In genomic region chr19:50678946-50679345, GRCm38 (mm10) we compare ENCODE assay signal across 9 mouse cellular contexts. TPM values are rescaled to one million over a fixed set of nuclear protein-coding genes. Genes with fewer than 3 reads are reported as not detected.
DNase-seq lines count a peak whose midpoint lies in the region; ATAC-seq and TF ChIP-seq lines count a peak whose summit lies in the region.
"Had no signal": no experiment of that assay in that cellular context is flagged by ENCODE, and none has a peak within 500 bp of the region (broad histone marks: within the 10 kb centered on the region; RNA-seq: fewer than 3 reads in every experiment).

No protein-coding gene starts in this region.

- 0% methylated on average over 2 of the region's 2 CpGs for WGBS in kidney, embryonic 15.5 days
- WGBS in embryonic facial prominence, embryonic 15.5 days: 0% methylated on average over 2 of the region's 2 CpGs
- 0% methylated on average over 2 of the region's 2 CpGs for WGBS in intestine, embryonic 14.5 days
- 0% methylated on average over 1 of the region's 2 CpGs for WGBS in midbrain, postnatal 0 days

- H3K9ac ChIP-seq in kidney, embryonic 15.5 days: peak overlapping the region; percentile 52
- H3K9ac ChIP-seq in embryonic facial prominence, embryonic 15.5 days: no peak overlapping the region
- H3K9ac ChIP-seq in intestine, embryonic 14.5 days (ENCODE audit: low read length): peak overlapping the region; percentile 41; the same call in 1 of the 2 replicates
- H3K9ac ChIP-seq in midbrain, postnatal 0 days (replicated peaks; ENCODE audit: low read length, poor library complexity, severe bottlenecking): peak overlapping the region; percentile 64

- no peak for TF ChIP-seq CTCF in midbrain, postnatal 0 days (IDR thresholded peaks at IDR 0.05)

- H3K27me3 ChIP-seq in kidney, embryonic 15.5 days: peaks cover 39% of the 10 kb centered on the region
- H3K27me3 ChIP-seq in embryonic facial prominence, embryonic 15.5 days: peaks cover 32% of the 10 kb centered on the region
- H3K27me3 ChIP-seq in intestine, embryonic 14.5 days (replicated peaks; ENCODE audit: control insufficient read depth, insufficient read depth, low read length): peaks cover 34% of the 10 kb centered on the region
- no peaks in the 10 kb centered on the region for H3K27me3 ChIP-seq in midbrain, postnatal 0 days (ENCODE audit: insufficient read depth, low read length)

- no peak for DNase-seq in kidney, postnatal 36 days
- DNase-seq in intestine, embryonic 14.5 days (ENCODE audit: low spot score): no peak
- no peak for DNase-seq in midbrain, postnatal 0 days (ENCODE audit: low spot score)
- no peak for DNase-seq in right cerebral cortex, adult 18-20 months
- DNase-seq in T-cell, adult 2 months (ENCODE audit: low spot score): no peak

- 0 out of 2 replicates have a peak, but pooled peaks have one; percentile 27 for ATAC-seq in kidney, embryonic 15.5 days (replicated peaks; ENCODE audit: low FRiP score)
- no peak for ATAC-seq in embryonic facial prominence, embryonic 15.5 days (ENCODE audit: insufficient number of reproducible peaks, low FRiP score, low TSS enrichment, low read depth)
- 0 out of 2 replicates have a peak, but pooled peaks have one; percentile 31 for ATAC-seq in intestine, embryonic 14.5 days (replicated peaks; ENCODE audit: low FRiP score, low TSS enrichment, low read depth)
- ATAC-seq in midbrain, postnatal 0 days (ENCODE audit: low FRiP score): no peak
- ATAC-seq in cerebellum, adult (ENCODE audit: insufficient number of reproducible peaks, low FRiP score, low TSS enrichment): no peak

- no peaks in the 10 kb centered on the region for H3K36me3 ChIP-seq in kidney, embryonic 15.5 days
- H3K36me3 ChIP-seq in embryonic facial prominence, embryonic 15.5 days: no peaks in the 10 kb centered on the region
- no peaks in the 10 kb centered on the region for H3K36me3 ChIP-seq in intestine, embryonic 14.5 days (ENCODE audit: control insufficient read depth, insufficient read depth, low read length)
- no peaks in the 10 kb centered on the region for H3K36me3 ChIP-seq in midbrain, postnatal 0 days (ENCODE audit: insufficient read depth, low read length)

- H3K4me2 ChIP-seq in kidney, embryonic 15.5 days: peak overlapping the region; percentile 93
- peak overlapping the region; percentile 97 for H3K4me2 ChIP-seq in embryonic facial prominence, embryonic 15.5 days (replicated peaks)
- H3K4me2 ChIP-seq in intestine, embryonic 14.5 days (ENCODE audit: low read length): peak overlapping the region; percentile 94
- H3K4me2 ChIP-seq in midbrain, postnatal 0 days (ENCODE audit: low read depth, low read length, poor library complexity, severe bottlenecking): peak overlapping the region; percentile 92

- no peak overlapping the region for H3K27ac ChIP-seq in kidney, embryonic 15.5 days
- no peak overlapping the region for H3K27ac ChIP-seq in embryonic facial prominence, embryonic 15.5 days (replicated peaks)
- H3K27ac ChIP-seq in intestine, embryonic 14.5 days (ENCODE audit: low read depth): no peak overlapping the region
- 0 out of 2 replicates have a peak overlapping the region, but pooled peaks have one; percentile 38 for H3K27ac ChIP-seq in midbrain, postnatal 0 days (ENCODE audit: low read depth, low read length)

- H3K4me3 ChIP-seq in kidney, embryonic 15.5 days (replicated peaks): peak overlapping the region; percentile 67
- peak overlapping the region; percentile 55 for H3K4me3 ChIP-seq in embryonic facial prominence, embryonic 15.5 days (replicated peaks)
- H3K4me3 ChIP-seq in intestine, embryonic 14.5 days (ENCODE audit: low read depth, low read length): peak overlapping the region; percentile 54
- peak overlapping the region; percentile 71 for H3K4me3 ChIP-seq in midbrain, postnatal 0 days (ENCODE audit: low read depth, low read length)

- H3K4me1 ChIP-seq in kidney, embryonic 15.5 days: peaks cover 18% of the 10 kb centered on the region
- H3K4me1 ChIP-seq in embryonic facial prominence, embryonic 15.5 days: peaks cover 7% of the 10 kb centered on the region
- H3K4me1 ChIP-seq in intestine, embryonic 14.5 days (replicated peaks; ENCODE audit: control insufficient read depth, insufficient read depth, low read length): no peaks in the 10 kb centered on the region
- no peaks in the 10 kb centered on the region for H3K4me1 ChIP-seq in midbrain, postnatal 0 days (ENCODE audit: insufficient read depth, low read length)

- no peaks in the 10 kb centered on the region for H3K9me3 ChIP-seq in kidney, embryonic 15.5 days (replicated peaks)
- H3K9me3 ChIP-seq in embryonic facial prominence, embryonic 15.5 days (replicated peaks): no peaks in the 10 kb centered on the region
- H3K9me3 ChIP-seq in intestine, embryonic 14.5 days (ENCODE audit: control insufficient read depth, low read length): no peaks in the 10 kb centered on the region
- H3K9me3 ChIP-seq in midbrain, postnatal 0 days (ENCODE audit: low read length): no peaks in the 10 kb centered on the region

RNA-seq across cellular contexts. Expression of gene Sorcs1, which starts 0.5 kb away (rescaled TPM):
- 2.9 and 3.9 TPM in 2 replicates for polyA plus RNA-seq in kidney, embryonic 15.5 days (2015; fragmentation: Nextera tagmentation; extraction: Ambion mirVana)
- polyA plus RNA-seq in embryonic facial prominence, embryonic 15.5 days (2015; fragmentation: Nextera tagmentation; extraction: Ambion mirVana): 2.6 and 2.7 TPM in 2 replicates
- 2.6 and 2.7 TPM in 2 replicates for polyA plus RNA-seq in intestine, embryonic 14.5 days (2014; fragmentation: Nextera tagmentation; extraction: Ambion mirVana)
- 29.2 and 32.8 TPM in 2 replicates for total RNA-seq in midbrain, postnatal 0 days (2014; rRNA removed)
- polyA plus RNA-seq in midbrain, postnatal 0 days (2015; fragmentation: Nextera tagmentation; extraction: Ambion mirVana): 13.8 and 15.0 TPM in 2 replicates
- total RNA-seq: neutrophil, adult 5-6 weeks had no signal

Comparison
In these comparisons a context has a peak if more than half of its experiments do, and no peak if none do; other contexts are left out.
1. ATAC-seq: peak in kidney, embryonic 15.5 days (single experiment) and intestine, embryonic 14.5 days (single experiment); none in embryonic facial prominence, embryonic 15.5 days (single experiment), midbrain, postnatal 0 days (single experiment) and cerebellum, adult (single experiment).
2. Peak in every context shown above with its lines, with median percentiles within 50 percentile points of each other: H3K4me2 ChIP-seq and H3K4me3 ChIP-seq.